Mouse (Mus musculus) heart, adult 9 months (tissue): Measurements from ENCODE around the gene Atrnl1.
"Not testable (repeated sequence)": the region's sequence is repeated elsewhere in the genome, so short reads cannot be mapped to it uniquely, and the experiment has no call there.

Experiments used
- DNase-seq, 2 experiments: peaks; one replicate each; pipeline ENCODE4 v3.0.0; 2022; ENCODE audit warnings: low spot score in 2 of 2

Gene Atrnl1

DNA sequence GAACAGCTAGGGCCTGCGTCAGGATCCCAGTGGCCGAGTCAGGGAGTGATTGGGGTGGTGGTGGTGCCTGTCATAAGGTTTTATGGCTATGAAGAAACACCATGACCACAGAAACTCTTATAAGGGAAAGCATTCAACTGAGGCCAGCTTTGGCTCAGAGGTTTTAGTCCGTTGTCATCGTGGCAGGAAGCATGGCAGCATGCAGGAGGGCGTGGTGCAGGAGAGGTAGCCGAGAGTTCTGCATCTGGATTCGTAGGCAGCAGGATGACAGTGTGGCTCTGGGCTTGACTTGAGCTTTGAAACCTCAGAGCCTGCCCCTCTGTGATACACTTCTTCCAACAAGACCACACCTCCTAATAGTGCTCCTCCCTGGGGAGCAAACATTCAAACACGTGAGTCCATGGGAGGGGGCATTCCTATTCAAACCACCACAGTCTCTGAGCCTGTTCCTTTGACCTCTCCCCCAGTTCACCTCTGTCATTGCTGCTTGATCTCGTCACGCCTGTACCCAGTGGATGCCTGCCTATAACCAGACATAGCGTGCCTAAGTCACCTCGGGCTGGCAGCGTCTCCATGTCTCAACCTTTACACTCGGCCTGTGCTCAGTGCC is 412.5 kb downstream of the Atrnl1 start:
- DNase-seq = no peak

DNA sequence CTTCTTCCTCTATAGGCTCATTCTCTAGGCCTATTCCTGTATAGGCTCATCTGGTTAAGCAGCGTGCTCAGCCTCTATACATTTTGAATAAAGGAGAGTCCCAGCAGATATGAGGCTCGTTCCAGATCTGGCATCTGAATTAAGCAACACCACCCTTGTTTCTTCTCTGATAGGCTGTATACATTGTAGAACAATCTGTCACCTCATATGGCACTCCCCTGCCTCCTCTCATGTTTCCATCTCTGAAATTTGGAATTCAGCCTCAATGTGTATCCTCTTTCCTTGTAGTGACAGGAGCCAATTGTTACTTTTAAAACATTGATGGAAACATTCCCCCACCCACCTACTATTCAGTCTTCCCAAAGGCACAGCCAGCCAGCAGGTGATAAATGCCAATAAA is 414.2 kb downstream of the Atrnl1 start:
- DNase-seq = no peak

DNA sequence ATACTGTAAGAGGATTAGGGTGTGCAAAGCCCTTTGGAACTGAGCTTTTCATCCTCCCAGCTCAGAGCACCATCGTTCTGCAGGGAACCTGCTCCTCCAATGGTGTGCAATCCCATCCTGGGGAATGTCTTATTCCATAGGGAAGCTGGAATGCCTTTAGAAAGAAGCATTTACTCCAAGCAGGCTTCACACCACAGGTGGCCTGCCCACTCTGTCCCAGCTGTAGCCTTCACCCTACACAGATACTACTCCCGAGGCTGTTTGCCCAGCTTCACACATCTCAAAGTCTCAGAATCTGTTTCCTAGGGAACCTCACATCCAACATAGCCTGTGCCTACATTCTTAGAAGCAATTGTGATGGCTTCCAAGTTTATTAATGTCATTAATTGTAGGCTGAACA is 418.8 kb downstream of the Atrnl1 start:
- DNase-seq = no peak

DNA sequence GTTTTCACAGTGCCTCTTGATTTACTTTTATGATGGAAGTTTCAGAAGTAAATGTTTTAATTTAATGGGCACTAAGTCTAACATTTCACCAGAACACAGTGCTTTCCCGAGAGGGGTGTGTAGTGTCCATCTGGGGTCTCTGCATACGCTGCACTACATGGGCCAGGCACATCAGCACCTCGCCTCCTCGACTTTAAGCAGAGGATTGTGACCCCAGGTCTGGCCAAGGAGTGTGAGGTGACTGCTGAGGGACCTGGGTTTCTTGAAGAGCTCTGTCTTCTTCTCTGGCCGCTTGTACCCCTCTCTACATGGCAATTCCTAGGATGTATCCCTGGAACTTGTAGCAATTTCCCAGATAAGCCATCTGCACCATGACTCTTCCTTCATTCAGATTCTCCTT is 422.4 kb downstream of the Atrnl1 start:
- DNase-seq = no peak

DNA sequence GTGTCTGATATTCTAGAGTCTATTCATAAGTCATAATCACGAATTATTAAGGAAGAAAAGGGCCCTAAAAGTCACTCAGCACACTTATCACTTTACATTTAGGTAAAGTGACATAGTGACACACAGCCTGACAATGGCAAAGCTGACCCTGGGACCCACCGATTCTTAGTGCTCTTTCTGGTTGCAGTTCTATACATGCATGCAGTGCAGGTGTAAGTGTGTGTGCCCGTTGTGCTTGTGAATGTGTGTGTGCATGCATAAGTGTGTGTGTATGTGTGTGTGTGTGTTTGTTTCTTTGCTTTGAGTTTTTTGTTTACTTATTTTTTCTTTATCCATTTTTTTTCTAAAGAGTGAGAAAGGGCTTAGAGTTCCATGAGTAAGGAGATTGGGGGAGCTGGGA is 425.3 kb downstream of the Atrnl1 start:
- no peak for DNase-seq

DNA sequence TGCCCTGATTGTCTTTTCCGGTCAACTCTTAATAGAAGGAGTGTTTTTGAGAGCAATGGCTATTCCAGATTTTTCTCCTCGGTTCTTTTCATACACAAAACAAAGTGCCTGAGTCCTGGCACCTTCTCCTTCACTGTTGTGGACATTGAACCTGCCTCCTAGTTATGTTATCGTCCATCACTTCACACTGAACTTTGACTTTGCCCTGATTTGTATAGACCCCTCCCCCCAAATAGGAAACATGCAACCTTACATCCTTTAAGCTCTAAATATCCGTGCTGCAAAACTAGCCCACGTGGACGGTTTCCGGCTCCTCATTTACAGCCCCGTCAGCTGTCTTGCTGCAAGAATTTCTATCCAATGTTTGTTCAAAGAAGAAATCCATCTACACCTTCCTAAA is 432.3 kb downstream of the Atrnl1 start:
- no peak for DNase-seq

DNA sequence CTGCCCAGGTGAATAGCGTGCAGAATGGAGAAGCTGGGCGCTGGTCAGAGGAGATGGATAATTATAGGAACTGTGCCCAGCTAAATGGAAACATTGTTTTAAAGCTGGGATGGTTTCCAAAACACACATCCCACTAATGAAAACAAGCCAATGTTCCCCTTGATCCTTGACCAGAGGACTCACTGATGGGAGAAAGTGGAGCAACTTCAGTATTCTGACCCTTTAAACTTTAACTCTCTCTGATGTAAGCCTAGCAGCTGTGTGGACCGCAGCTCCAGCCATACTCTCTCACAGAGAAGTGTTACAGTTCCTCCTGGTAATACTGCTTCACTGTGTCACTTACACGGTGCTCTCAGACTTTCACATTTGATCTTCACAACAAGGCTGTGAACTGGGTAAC is 432.7 kb downstream of the Atrnl1 start:
- no peak for DNase-seq

DNA sequence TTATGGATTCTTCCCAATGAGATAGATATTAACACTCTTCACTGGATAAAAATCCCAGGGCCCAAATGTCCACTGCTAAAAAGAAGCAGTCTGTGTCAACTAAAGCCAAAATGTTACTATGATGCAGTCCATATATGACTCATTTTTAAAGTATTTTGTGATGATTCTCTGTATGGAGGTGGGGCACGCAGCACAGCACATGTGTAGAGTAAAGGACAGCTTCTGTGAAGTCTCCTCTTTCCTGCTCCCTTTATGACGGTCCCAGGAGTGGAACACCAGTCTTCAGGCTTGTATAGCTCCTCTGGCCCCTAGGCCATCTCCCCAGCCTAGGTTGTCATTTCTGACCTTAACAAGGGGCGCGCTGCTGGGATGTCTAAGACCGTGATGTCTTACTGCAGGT is 434.0 kb downstream of the Atrnl1 start:
- DNase-seq = no peak

DNA sequence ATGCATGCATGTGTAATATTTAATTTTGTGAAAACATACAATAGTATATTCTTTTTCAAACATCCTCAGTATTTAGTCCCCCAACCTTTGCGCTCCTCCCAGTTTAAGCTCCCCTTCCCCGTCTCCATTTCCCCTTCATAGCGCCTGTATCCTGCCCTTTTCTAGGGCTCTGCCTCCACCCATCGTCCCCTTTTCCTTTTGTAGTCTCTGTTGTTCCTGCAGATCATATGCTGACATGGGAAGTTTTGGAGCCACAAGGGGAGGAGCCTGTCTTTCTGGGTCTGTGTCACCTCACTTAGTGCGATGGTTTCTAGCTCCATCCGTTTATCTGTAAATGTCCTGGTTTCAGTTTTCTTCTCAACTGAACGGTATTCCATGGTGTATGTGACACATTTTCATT is 435.8 kb downstream of the Atrnl1 start:
- no peak for DNase-seq

DNA sequence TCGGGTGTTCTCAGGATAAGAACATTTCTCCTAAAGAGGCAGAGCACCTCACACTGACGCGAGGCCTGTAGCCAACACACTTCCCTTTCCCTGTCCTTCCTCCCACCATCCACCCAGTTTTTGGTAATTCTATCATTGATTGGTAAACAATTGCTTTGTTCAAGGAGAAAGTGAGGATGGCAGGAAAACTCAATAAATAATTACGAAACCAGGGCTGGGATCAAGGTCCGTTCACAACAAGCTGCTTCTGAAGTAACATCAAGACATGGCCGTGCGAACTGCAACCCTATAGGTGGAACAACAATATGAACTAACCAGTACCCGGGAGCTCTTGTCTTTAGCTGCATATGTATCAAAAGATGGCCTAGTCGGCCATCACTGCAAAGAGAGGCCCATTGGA is 439.6 kb downstream of the Atrnl1 start:
- not testable (repeated sequence) for DNase-seq

DNA sequence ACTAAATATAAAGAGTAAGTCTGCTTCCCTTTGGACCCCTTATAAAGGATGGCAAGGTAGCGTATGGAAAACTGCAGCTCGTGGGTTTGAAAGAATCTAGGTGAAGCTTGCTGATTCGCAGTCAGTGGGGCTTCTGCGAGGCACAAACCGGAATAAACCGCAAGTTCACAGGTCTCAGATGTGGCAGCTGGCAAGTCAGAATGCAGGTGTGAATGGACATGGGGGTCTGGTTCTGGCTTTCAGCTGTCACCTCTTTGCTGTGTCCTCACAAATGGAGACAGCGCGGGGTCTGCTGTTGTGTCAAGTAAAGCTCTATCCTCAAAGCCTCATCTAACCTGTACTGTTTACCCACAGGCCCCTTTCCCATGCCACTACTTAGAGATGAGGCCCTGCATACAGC is 440.2 kb downstream of the Atrnl1 start:
- no peak for DNase-seq

DNA sequence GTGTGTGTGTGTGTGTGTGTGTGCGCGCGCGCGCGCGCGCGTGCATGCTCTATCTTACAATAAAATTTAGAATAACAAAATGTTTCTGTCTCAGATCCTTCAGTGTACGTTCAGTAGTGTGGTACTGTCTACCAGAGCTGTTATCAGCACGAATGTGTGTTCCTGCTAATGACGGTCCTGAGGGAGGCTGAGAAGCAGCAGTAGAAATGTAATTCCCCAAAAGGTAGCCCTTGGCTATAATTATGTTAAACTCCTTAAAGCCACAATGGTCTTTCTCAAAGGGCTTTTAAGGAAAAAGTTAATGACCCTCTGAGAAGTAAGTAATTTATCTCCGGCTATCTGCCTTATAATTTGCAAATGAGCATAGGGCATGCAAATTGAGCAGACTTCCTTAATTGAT is 441.1 kb downstream of the Atrnl1 start:
- no peak for DNase-seq

DNA sequence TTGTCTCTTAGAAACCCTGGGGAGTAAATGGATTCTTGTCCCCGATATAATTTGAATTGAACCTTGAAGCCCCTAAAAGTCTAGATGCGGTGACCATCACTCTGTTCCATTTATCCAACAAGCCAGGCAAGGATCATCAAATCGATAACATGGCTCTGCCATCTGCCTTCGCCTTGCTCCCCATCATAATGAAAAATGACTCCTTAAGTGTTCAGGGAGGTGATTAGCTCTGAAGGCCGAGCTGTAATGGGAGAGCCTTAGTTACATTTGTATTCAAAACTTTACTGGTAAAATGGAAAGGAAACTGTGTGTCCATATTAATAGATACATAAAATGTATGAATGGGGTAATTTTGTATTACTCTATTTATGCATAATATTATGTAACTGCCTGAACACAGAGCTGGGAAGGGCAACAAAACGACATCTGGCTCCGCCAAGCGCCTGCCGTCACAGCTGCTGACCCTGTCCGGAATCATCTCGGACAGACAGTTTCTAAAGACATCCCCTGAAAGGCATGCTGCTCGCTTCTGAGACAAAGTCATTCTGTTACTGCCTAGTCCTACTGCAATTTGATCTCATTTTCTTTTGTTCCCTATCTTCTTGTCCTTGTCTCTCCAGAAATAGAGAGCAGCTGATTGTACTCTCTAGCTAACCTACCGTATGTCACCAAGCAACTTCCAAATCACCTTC is 441.8 kb downstream of the Atrnl1 start:
- DNase-seq = no peak

DNA sequence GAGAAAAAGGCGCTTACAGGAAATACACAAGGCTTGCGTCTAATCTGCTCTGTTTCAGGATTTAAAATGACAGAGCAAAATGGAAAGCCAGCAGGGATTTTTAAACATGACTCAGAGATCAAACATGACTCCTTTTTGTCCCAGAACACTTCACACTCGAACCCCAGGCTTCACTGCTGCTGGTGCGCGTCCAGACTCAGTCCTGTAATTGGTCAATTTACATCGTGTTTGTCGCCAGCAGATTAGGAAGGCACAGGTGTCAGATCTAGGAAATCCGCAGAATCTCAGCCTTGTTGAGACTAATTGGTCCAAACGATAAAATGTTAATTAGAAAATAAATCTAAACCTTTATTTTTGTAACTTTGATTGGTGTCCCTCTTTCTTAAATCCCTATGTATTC is 448.9 kb downstream of the Atrnl1 start:
- no peak for DNase-seq

DNA sequence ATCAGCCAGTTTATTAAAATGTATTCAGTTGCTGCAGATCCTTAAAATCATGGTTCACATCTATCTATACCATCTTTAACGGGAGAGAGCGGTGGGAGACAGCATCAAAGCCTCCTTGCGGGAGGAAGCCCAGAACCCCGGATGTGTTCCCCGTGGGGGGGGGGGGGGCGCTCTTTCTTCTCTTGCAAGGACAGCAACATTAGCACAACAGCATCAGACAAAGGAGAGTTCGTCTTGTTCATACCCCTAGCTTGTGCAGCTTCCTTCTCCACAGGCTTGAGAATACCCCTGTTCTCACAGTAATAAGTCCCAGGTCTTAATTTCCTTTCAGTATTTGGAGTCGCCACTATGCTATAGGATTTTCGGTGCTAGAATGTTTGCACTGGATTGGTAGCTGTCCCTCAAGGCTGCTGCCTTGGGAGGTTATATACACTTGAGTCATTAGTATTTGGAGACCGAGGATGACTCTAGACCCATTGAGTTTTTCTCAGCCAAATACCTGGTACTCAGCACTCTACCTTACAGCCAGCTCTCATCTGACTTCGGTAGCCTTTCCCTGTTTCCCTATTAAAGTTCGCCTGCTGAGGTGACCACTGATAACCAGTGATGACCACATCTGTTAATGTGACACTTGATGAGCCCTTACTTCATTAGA is 449.5 kb downstream of the Atrnl1 start:
- no peak for DNase-seq

DNA sequence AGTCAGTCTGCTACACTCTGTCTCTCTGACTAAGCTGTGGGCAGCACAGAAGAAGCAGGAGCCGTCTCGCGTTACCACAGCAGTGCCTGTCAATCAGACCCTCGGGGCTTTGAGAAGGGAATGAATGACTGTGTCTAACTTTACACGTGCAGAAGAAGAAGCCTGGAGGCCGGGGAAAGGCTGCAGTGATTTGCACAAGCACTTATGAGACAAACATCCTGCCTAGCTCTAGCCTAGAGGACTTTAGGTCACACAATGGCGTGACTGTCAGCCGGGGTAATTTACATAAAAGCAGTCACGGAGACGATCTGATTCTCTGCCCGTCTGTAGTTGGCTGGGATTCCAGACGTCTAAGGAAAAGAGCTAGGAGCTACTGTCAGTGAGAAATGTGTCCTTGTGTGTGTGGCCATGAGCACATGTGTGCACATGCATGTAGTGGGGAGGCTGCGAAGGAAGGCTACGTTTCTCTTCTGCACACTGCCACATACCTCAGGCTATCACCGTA is 450.1 kb downstream of the Atrnl1 start:
- no peak for DNase-seq

DNA sequence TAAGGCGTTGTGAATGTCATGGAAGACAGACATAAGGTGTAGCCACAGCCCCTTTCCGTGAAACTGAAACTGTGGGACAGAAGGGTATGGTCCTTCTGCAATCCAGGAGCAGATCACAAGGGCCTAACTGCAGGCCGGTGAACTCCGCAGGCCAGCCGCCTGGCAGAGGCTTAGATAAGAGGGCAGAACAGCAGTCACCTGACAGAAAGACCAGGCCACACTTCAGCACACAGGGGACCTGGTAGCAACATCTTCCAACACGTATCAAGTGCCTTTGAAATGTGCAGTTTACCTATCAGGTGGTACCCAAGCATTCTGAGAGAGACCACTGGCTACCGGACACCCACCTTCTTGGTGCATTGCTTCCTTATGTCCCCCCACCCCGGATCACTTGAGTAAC is 451.1 kb downstream of the Atrnl1 start:
- DNase-seq = no peak

DNA sequence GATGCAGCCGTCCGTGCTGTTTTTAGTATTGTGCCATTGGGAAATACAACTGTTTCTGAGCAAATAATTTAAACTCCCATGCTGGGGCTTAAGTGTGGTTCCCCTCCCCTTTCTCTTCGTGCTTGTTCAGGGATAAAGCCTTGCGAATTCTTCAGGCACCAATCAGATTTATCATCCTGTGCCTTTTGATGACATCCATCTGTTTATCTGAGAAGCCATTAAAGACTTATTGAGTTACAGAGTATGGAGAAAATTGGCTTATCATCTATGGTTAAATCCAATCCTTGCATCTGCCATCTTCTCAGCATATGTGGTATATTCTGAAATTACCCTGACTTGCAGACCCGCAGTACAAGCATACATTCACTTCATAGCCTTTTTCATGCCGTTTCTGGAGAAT is 452.7 kb downstream of the Atrnl1 start:
- no peak for DNase-seq

DNA sequence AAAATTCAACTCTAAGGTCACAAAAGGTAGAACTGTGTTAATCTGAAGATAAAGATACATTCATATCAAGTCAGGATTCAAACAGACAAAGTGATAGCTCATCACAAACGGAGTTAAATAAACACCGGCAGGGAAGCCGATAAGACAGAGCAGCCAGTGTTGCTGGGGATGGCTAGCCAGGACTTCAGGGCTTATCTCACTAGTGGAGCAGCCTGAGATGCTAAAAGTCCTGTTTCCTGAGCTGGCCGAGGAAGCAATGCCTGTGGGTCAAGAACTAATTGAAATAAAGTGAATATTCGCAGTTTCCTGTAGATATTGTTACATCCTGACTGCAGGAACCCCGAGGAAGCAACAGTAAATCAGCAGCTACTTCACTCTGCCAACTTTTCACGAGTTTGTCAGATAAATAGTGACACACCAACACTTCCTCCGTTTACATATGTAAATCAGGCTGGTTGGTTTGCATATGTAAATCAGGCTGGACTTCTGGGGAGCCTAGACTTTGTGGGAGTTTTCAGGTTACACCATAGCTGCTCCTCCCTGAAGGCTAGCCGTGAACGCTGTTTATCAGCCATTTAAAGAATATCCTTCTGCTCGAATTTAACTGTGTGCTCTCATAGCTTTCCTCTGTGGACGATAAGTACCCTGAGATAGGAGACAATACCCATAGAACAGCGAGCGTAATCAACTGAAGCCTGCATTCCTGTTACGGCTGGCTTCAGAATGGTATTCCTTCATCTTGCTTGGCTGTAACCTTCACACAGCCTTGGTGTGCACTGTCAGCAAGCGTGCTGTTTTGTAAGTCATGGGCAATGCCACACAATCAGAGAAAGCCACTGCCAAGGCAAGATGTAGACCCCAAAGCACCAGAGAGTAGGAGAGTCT is 453.5 kb downstream of the Atrnl1 start:
- DNase-seq = no peak

DNA sequence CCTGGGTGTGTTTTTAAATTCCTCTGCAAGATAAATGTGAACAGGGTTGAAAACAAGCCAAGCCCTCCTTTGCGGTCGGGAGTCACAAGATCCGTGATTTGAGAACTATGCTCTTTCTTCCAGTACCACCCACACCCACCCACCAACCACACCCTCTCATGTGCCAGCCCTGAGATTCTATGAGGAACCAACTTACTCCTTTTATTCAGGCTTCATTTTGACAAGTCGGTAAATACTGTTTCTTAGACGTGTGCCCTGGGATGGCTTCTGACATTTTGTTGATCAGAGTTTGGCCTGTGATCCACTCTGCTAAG is 454.1 kb downstream of the Atrnl1 start:
- DNase-seq = no peak

DNA sequence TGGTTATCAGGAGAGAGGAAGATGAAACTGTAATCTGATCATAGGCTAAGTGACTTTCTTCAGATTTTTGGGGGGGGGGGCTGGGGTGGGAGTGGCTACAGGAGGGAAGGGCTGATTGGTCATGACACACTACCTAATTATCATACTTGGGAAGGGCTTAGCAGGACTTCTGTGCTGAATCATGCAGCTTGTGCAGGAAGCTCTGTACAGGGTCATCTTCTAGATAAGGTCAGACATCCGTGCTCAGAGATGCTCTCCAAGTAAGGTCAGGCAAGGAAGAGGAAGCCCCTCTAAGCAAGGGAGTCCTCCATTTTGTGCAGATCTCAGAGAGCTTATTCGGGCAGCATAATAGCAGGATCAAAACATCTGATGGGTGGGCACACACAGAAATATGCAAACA is 454.7 kb downstream of the Atrnl1 start:
- DNase-seq = no peak

DNA sequence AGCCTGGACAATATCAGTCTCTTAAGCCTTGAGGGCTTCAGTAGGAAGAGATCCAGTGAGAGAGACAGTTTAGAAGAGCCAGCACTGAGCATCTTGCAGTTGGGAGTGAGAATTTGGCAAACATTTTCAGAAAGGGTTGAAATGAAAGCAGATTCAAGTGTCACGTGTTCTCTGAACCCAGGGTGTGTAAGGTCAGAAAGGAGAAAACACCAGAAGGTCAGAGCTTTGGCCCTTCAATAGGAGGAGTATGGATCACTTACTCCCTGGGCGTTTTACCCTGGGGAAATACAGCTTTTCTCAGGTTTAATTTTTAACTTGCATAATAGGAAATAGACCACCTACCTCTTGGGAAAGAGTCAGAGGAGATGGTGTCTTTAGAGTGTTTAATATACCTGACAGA is 457.3 kb downstream of the Atrnl1 start:
- DNase-seq = no peak
